Mouse (Mus musculus) megakaryocyte, embryonic 14.5 days (primary cell): ENCODE measurements at regions not wholly inside any gene's neighbourhood (a gene's known extent, or its start where the extent isn't known, plus 50 kb on each side); places are given as distances from the start of the nearest gene placed in this dataset.

Experiments
- FLI1 ChIP-seq: IDR thresholded peaks from 2 replicates; pipeline ENCODE4 v1.6.1; 2012; ENCODE audit warnings: low read length, inconsistent platforms, mixed read lengths
- GATA1 ChIP-seq: IDR thresholded peaks from 3 replicates; pipeline ENCODE4 v1.6.1; 2012; ENCODE audit warnings: mixed read lengths, low read length, inconsistent platforms, borderline replicate concordance

GRCm38 (mm10) chr2:159053936-159054335 lies 259.3 kb downstream of the Dhx35 start:
- no peak for TF ChIP-seq GATA1
- TF ChIP-seq FLI1: no peak
